Mouse (Mus musculus) spleen, adult 2 months (tissue): ENCODE results near the gene Traf3ip2.

Source experiments
- CTCF ChIP-seq: fragments of 200-500 bp; IDR thresholded peaks from 2 replicates; pipeline ENCODE4 v1.5.1; 2011; ENCODE audit warnings: mild to moderate bottlenecking, inconsistent platforms; ENCODE audit not compliant: insufficient read depth, insufficient read length, insufficient replicate concordance; ENCODE audit errors: extremely low read depth
- POLR2A ChIP-seq: fragments of 200-500 bp; IDR thresholded peaks from 2 replicates; pipeline ENCODE4 v1.6.1; 2011; ENCODE audit warnings: low read depth, low read length, inconsistent platforms

DNA sequence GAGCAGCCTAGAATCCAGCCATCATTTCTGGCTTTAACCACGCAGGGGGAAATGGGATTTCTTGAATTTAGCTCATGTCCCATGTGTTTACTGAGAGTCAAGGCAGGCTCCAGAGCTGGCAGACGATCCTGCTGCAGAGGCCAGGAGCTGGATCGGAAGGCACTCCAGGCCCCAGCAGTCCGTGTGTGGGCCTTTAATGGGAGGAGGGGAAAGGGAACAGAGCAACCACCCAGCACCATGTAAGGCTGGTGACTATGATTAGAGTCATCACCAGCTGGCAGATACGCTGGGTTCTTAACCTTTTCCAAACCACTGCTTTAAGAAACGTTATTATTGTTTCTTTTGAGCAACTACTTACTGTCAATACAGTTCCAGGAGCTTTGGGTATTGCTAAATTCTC is 1.9 kb downstream of the Traf3ip2 start:
- TF ChIP-seq POLR2A (no peak), CTCF (no peak)
